Comparison of ENCODE assay signal across 28 mouse cellular contexts in genomic region chr1:134605670-134606069, GRCm38 (mm10). TPM values are rescaled to one million over a fixed set of nuclear protein-coding genes. Genes with fewer than 3 reads are reported as not detected.
"Had no signal": no experiment of that assay in that cellular context is flagged by ENCODE, and none has a peak within 500 bp of the region (broad histone marks: within the 10 kb centered on the region; RNA-seq: fewer than 3 reads in every experiment).

No protein-coding gene starts in this region.

- H3K27ac ChIP-seq: hindbrain, postnatal 0 days; limb, embryonic 12.5 days; limb, embryonic 15.5 days; liver, embryonic 14.5 days; macrophage; midbrain, embryonic 12.5 days; midbrain, embryonic 15.5 days; neural tube, embryonic 12.5 days; neural tube, embryonic 15.5 days had no signal

- H3K4me3 ChIP-seq: limb, embryonic 12.5 days; limb, embryonic 15.5 days; midbrain, embryonic 12.5 days; midbrain, embryonic 15.5 days; neural tube, embryonic 12.5 days; neural tube, embryonic 15.5 days had no signal

- H3K4me1 ChIP-seq: limb, embryonic 12.5 days; limb, embryonic 15.5 days; midbrain, embryonic 12.5 days; midbrain, embryonic 15.5 days; neural tube, embryonic 12.5 days; neural tube, embryonic 15.5 days had no signal

- DNase-seq: kidney, adult 18-20 months; kidney, adult 9 months; kidney, postnatal 14 days; kidney, postnatal 4 days; left cerebral cortex, postnatal 4 days; liver, postnatal 0 days; lung, postnatal 10 days; retina, postnatal 1 day; thymus, postnatal 25 days had no signal

- H3K9ac ChIP-seq: limb, embryonic 12.5 days; limb, embryonic 15.5 days; liver, embryonic 14.5 days; liver, postnatal 0 days; midbrain, embryonic 12.5 days; midbrain, embryonic 15.5 days; neural tube, embryonic 12.5 days; neural tube, embryonic 15.5 days had no signal

- H3K27me3 ChIP-seq: limb, embryonic 12.5 days; limb, embryonic 15.5 days; midbrain, embryonic 12.5 days; midbrain, embryonic 15.5 days; neural tube, embryonic 12.5 days; neural tube, embryonic 15.5 days had no signal

- H3K9me3 ChIP-seq: limb, embryonic 12.5 days; limb, embryonic 15.5 days; midbrain, embryonic 12.5 days; midbrain, embryonic 15.5 days; neural tube, embryonic 12.5 days; neural tube, embryonic 15.5 days had no signal

- H3K4me2 ChIP-seq: limb, embryonic 12.5 days; limb, embryonic 15.5 days; liver, embryonic 11.5 days; midbrain, embryonic 12.5 days; midbrain, embryonic 15.5 days; neural tube, embryonic 12.5 days; neural tube, embryonic 15.5 days had no signal

- ATAC-seq: hindbrain, postnatal 0 days; inflammation-experienced regulatory T-cells, adult 6 months; intestine, embryonic 16.5 days; liver, postnatal 0 days; midbrain, embryonic 15.5 days had no signal

RNA-seq across cellular contexts. Expression of gene Syt2, which starts 40.8 kb away (rescaled TPM):
- total RNA-seq: megakaryocyte, adult 5-6 weeks had no signal
- polyA plus RNA-seq: liver, postnatal 0 days; macrophage; spleen, adult 2 months had no signal

RNA-seq across cellular contexts. Expression of gene Mgat4e, which starts 56.2 kb away (rescaled TPM):
- total RNA-seq: hindbrain, postnatal 0 days; left cerebral cortex, adult 8-10 months; left cerebral cortex, postnatal 14 days; left cerebral cortex, postnatal 4 days; megakaryocyte, adult 5-6 weeks had no signal
- polyA plus RNA-seq: hindbrain, postnatal 0 days; inflammation-experienced regulatory T-cells, adult 6 months; intestine, embryonic 16.5 days; kidney, embryonic 16.5 days; limb, embryonic 12.5 days; limb, embryonic 15.5 days; liver, embryonic 11.5 days; liver, embryonic 14.5 days; liver, postnatal 0 days; macrophage; midbrain, embryonic 12.5 days; midbrain, embryonic 15.5 days; neural tube, embryonic 12.5 days; neural tube, embryonic 15.5 days; small intestine, adult 2 months; spleen, adult 2 months; thymus, postnatal 0 days had no signal
